Mouse (Mus musculus) bone marrow macrophage, adult 2 months (primary cell): ENCODE results near the gene Arhgef3. TPM values are rescaled to one million over a fixed set of nuclear protein-coding genes. Genes with fewer than 3 reads are reported as not detected.

Source experiments
- H3K27ac ChIP-seq: 2 replicates; pipeline ENCODE4 v1.5.1; 2012; ENCODE audit warnings: low read depth, low read length; ENCODE audit not compliant: insufficient read depth
- H3K4me1 ChIP-seq: 2 replicates; pipeline ENCODE4 v1.6.1; 2012; ENCODE audit warnings: low read length; ENCODE audit not compliant: control insufficient read depth, insufficient read depth
- H3K4me3 ChIP-seq: 2 replicates; pipeline ENCODE4 v1.5.1; 2012; ENCODE audit warnings: mild to moderate bottlenecking, low read length, moderate library complexity; ENCODE audit not compliant: insufficient read depth
- CTCF ChIP-seq: IDR thresholded peaks from 2 replicates; pipeline ENCODE4 v1.5.1; 2012; ENCODE audit warnings: low read depth, mild to moderate bottlenecking, low read length, moderate library complexity
- POLR2A ChIP-seq: IDR thresholded peaks from 2 replicates; pipeline ENCODE4 v1.6.1; 2012; ENCODE audit warnings: mild to moderate bottlenecking, low read depth, low read length, borderline replicate concordance
- polyA plus RNA-seq: library from polyadenylated mRNA; stranded (reverse); fragments of >200 nt; gene quantifications from 2 replicates; pipeline ENCODE4 v1.2.4, GENCODE M21; 2012; ENCODE audit not compliant: missing spikeins, insufficient read depth, insufficient read length

Gene Arhgef3
- polyA plus RNA-seq, 1 experiment: 10.2 TPM

GRCm38 (mm10) chr14:27446963-27447362 lies 332.3 kb downstream of the Arhgef3 start:
- no peak overlapping the region for H3K4me3 ChIP-seq
- TF ChIP-seq CTCF (no peak), POLR2A (no peak)

More at GRCm38 (mm10) chr14:27446963-27447362, 332.3 kb downstream of the Arhgef3 start:
- Histone ChIP-seq H3K27ac (no peak overlapping the region), H3K4me1 (peaks cover 5% of the 10 kb centered on the region)

Other genes with a start within 250 kb of the Arhgef3 start
- gene Asb14, start 220.3 kb upstream of the Arhgef3 start, polyA plus RNA-seq: not detected in 2 replicates
- gene Appl1, start 143.7 kb upstream of the Arhgef3 start, polyA plus RNA-seq: 17.2 and 24.5 TPM in 2 replicates
- 1.4 TPM in 1 of 2 replicates, not detected in the other for gene Hesx1, start 120.5 kb upstream of the Arhgef3 start, polyA plus RNA-seq
- 0.11 and 0.32 TPM in 2 replicates for gene Il17rd, start 76.0 kb upstream of the Arhgef3 start, polyA plus RNA-seq